ENCODE assay signal across 14 mouse cellular contexts in genomic region chr10:31632005-31632404, GRCm38 (mm10). TPM values are rescaled to one million over a fixed set of nuclear protein-coding genes. Genes with fewer than 3 reads are reported as not detected.
DNase-seq lines count a peak whose midpoint lies in the region; TF ChIP-seq lines count a peak whose summit lies in the region.
"Had no signal": no experiment of that assay in that cellular context is flagged by ENCODE, and none has a peak within 500 bp of the region (broad histone marks: within the 10 kb centered on the region; RNA-seq: fewer than 3 reads in every experiment).

No protein-coding gene starts in this region.

- H3K4me1 ChIP-seq in heart, adult 2 months (ENCODE audit: control insufficient read depth, insufficient read depth, low read length) = no peaks in the 10 kb centered on the region
- peaks cover 2% of the 10 kb centered on the region; the same call in 1 of the 2 replicates for H3K4me1 ChIP-seq in liver, adult 2 months (ENCODE audit: control insufficient read depth, insufficient read depth, low read length)
- H3K4me1 ChIP-seq: liver, embryonic 15.5 days; midbrain, embryonic 15.5 days had no signal

- 77% methylated on average over 1 of the region's 1 CpGs for WGBS in heart, adult 2 months
- 69% methylated on average over 1 of the region's 1 CpGs for WGBS in liver, adult 2 months

- no peak overlapping the region for H3K9ac ChIP-seq in heart, adult 2 months (ENCODE audit: low read depth, low read length)
- no peak overlapping the region for H3K9ac ChIP-seq in liver, adult 2 months (ENCODE audit: low read depth, low read length)
- H3K9ac ChIP-seq: liver, embryonic 15.5 days; midbrain, embryonic 15.5 days had no signal

- peak; percentile 0 for DNase-seq in heart, adult 8-10 months (ENCODE audit: low spot score)
- DNase-seq in heart, adult 2 months = no peak
- peak; percentile 40 for DNase-seq in liver, adult 2 months (ENCODE audit: extremely low read depth, low read depth, low spot score)
- no peak for DNase-seq in liver
- DNase-seq in cerebellum, adult 11 months = peak; percentile 23
- peak; percentile 23 to 57 for DNase-seq in cerebellum, postnatal 36 days
- no peak for DNase-seq in left cerebral cortex, adult 18-20 months (ENCODE audit: low spot score in 2 of 2)
- DNase-seq in layer of hippocampus, adult 9-10 months (ENCODE audit: low spot score) = no peak
- DNase-seq: gastrocnemius, adult 2 months; heart, adult 18-20 months; right cerebral cortex, postnatal 4 days had no signal

- TF ChIP-seq CTCF in heart, adult 2 months (IDR thresholded peaks at IDR 0.05) = no peak
- TF ChIP-seq CTCF in liver, adult 2 months (IDR thresholded peaks at IDR 0.05; ENCODE audit: low read depth, low read length) = no peak

- no peaks in the 10 kb centered on the region for H3K36me3 ChIP-seq in heart, adult 2 months (ENCODE audit: control insufficient read depth, insufficient read depth, low read length)
- no peaks in the 10 kb centered on the region for H3K36me3 ChIP-seq in liver, adult 2 months (ENCODE audit: control insufficient read depth, insufficient read depth, low read length)
- H3K36me3 ChIP-seq: liver, embryonic 15.5 days; midbrain, embryonic 15.5 days had no signal

- intact Hi-C loops in heart, adult 2 months (cut with DNase I) = no loop called here

- no peak for TF ChIP-seq POLR2A in heart, adult 2 months (IDR thresholded peaks at IDR 0.05; ENCODE audit: insufficient read depth, low read depth, low read length)
- no peak for TF ChIP-seq POLR2A in liver, adult 2 months (IDR thresholded peaks at IDR 0.05; ENCODE audit: extremely low read depth, insufficient read depth, low read length)

- H3K27ac ChIP-seq in heart, adult 2 months = no peak overlapping the region
- no peak overlapping the region for H3K27ac ChIP-seq in liver, adult 2 months (replicated peaks; ENCODE audit: insufficient read depth, low read depth, low read length)
- H3K27ac ChIP-seq: gastrocnemius, adult 2 months; liver, embryonic 15.5 days; macrophage; midbrain, embryonic 15.5 days had no signal

- H3K4me3 ChIP-seq in heart, adult 2 months = no peak overlapping the region
- H3K4me3 ChIP-seq in liver, adult 2 months (ENCODE audit: insufficient read depth, low read depth, low read length) = no peak overlapping the region
- H3K4me3 ChIP-seq: gastrocnemius, adult 2 months; liver, embryonic 15.5 days; midbrain, embryonic 15.5 days had no signal

- H3K27me3 ChIP-seq in heart, adult 2 months (ENCODE audit: control insufficient read depth, insufficient read depth, low read length) = no peaks in the 10 kb centered on the region
- H3K27me3 ChIP-seq in liver, adult 2 months (ENCODE audit: control insufficient read depth, insufficient read depth, low read length) = no peaks in the 10 kb centered on the region
- H3K27me3 ChIP-seq: liver, embryonic 15.5 days; midbrain, embryonic 15.5 days had no signal

- TF ChIP-seq EP300 in heart, adult 2 months (IDR thresholded peaks at IDR 0.05; ENCODE audit: insufficient read depth, low read depth, low read length) = no peak

- no peaks in the 10 kb centered on the region for H3K79me2 ChIP-seq in heart, adult 2 months (replicated peaks; ENCODE audit: control insufficient read depth, insufficient read depth, low read length)
- H3K79me2 ChIP-seq in liver, adult 2 months (ENCODE audit: control insufficient read depth, insufficient read depth, low read length) = no peaks in the 10 kb centered on the region

RNA-seq across cellular contexts. Expression of gene Rnf217, which starts 23.0 kb away (rescaled TPM):
- 1 to 10 TPM; 3.7 to 4.5 (median 4.0) TPM for total RNA-seq in heart, adult 8-10 months (2022)
- 1 to 10 TPM; 3.7 to 4.0 TPM for total RNA-seq in heart, adult 2 months (2021)
- polyA plus RNA-seq in heart, adult 2 months (2012; rRNA removed) = 1.1 and 2.5 TPM in 2 replicates
- total RNA-seq in liver, adult 2 months (2014; rRNA removed) = 7.8 and 8.0 TPM in 2 replicates
- polyA plus RNA-seq in liver, adult 2 months (2012; rRNA removed) = 2.4 and 3.5 TPM in 2 replicates
- 10 to 100 TPM; 11.1 to 13.5 TPM for total RNA-seq in left cerebral cortex, adult 18-20 months (2021)

Comparison
In these comparisons a context has a peak if more than half of its experiments do, and no peak if none do; other contexts are left out.
1. DNase-seq: peak in heart, adult 8-10 months (single experiment), liver, adult 2 months (single experiment), cerebellum, adult 11 months (single experiment) and cerebellum, postnatal 36 days (2 of 2); none in heart, adult 2 months (0 of 2), liver (single experiment), left cerebral cortex, adult 18-20 months (0 of 2) and layer of hippocampus, adult 9-10 months (single experiment).